ENCODE assay signal across 18 mouse cellular contexts in the genomic region with DNA sequence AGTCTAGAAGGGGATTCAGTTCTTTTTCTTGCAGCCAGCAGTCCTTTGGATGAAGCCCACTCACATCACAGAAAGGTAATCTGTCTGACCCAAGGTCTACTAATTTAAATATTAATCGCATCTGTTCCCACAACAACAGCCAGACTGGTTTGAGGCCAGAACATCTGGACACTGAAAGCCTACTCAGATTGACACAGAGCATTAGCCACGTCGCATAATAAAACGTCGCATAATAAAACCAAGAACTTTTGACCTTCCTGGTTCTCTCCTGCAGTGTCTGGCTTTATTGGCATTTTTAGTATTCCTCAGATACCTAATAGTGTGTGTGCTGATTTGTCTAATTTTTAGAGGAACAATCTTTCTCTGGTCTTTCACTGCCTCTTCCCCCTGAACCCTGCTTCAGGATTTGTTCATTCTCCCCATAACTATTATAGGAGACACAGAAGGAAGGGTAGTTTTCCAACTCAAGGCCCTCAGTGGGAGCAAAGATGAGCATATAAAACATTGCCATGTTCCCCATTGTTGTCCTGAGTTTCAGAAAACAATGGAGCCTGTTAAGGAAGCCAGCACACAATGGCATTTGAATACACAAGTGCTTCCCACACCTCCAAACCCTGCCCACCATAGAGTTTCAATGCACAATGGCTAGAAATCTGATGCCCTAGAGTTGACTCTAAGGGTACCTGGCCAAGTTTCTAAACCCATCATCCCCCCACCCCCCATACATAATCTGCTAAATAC.
DNase-seq lines count a peak whose midpoint lies in the region; ATAC-seq and TF ChIP-seq lines count a peak whose summit lies in the region.
"Had no signal": no experiment of that assay in that cellular context is flagged by ENCODE, and none has a peak within 500 bp of the region (broad histone marks: within the 10 kb centered on the region; RNA-seq: fewer than 3 reads in every experiment).

No protein-coding gene starts in this region.

- H3K9me3 ChIP-seq in midbrain, embryonic 10.5 days (replicated peaks), result no peaks in the 10 kb centered on the region
- H3K9me3 ChIP-seq in midbrain, embryonic 16.5 days (replicated peaks; ENCODE audit: control insufficient read depth, low read length, poor library complexity, severe bottlenecking), result no peaks in the 10 kb centered on the region
- no peaks in the 10 kb centered on the region for H3K9me3 ChIP-seq in limb, embryonic 14.5 days (ENCODE audit: control insufficient read depth, low read length)
- H3K9me3 ChIP-seq: liver, embryonic 12.5 days; midbrain, embryonic 15.5 days had no signal

- DNase-seq in gastrocnemius, adult 2 months, result no peak
- no peak for DNase-seq in gastrocnemius, postnatal 36 days
- DNase-seq in midbrain, embryonic 10.5 days (ENCODE audit: low spot score), result no peak
- DNase-seq in R1 (ENCODE audit: low read depth, low spot score), result peak; percentile 79
- DNase-seq in limb, embryonic 14.5 days (ENCODE audit: low spot score), result peak; percentile 27
- no peak for DNase-seq in adrenal gland, postnatal 36 days
- DNase-seq: adrenal gland, adult 8-10 months; cerebellum, adult 9-11 months; gastrocnemius, postnatal 14 days; kidney, adult 18-20 months; kidney, postnatal 10 days; lung, adult 2 months; right cerebral cortex, adult 18-20 months had no signal

- no peak for TF ChIP-seq POLR2A in limb, embryonic 14.5 days (IDR thresholded peaks at IDR 0.05; ENCODE audit: borderline replicate concordance, extremely low read depth, insufficient read depth, insufficient read length)

- intact Hi-C loops in gastrocnemius, adult 2 months (cut with DNase I), result no loop called here
- intact Hi-C loops in gastrocnemius, postnatal 36 days (cut with DNase I), result no loop called here

- H3K36me3 ChIP-seq in midbrain, embryonic 10.5 days, result no peaks in the 10 kb centered on the region
- no peaks in the 10 kb centered on the region for H3K36me3 ChIP-seq in midbrain, embryonic 16.5 days (ENCODE audit: control insufficient read depth, insufficient read depth, low read length)
- H3K36me3 ChIP-seq in limb, embryonic 14.5 days (ENCODE audit: control insufficient read depth, insufficient read depth, low read length), result no peaks in the 10 kb centered on the region
- H3K36me3 ChIP-seq: liver, embryonic 12.5 days; midbrain, embryonic 15.5 days had no signal

- no peak overlapping the region for H3K4me3 ChIP-seq in gastrocnemius, adult 2 months
- H3K4me3 ChIP-seq in midbrain, embryonic 10.5 days, result no peak overlapping the region
- no peak overlapping the region for H3K4me3 ChIP-seq in midbrain, embryonic 16.5 days (ENCODE audit: low read depth, low read length)
- no peak overlapping the region for H3K4me3 ChIP-seq in limb, embryonic 14.5 days (replicated peaks; ENCODE audit: low read length)
- H3K4me3 ChIP-seq: layer of hippocampus, adult 2 months; liver, embryonic 12.5 days; midbrain, embryonic 15.5 days had no signal

- peak overlapping the region; percentile 24; the same call in 1 of the 2 replicates for H3K27ac ChIP-seq in gastrocnemius, adult 2 months
- peak overlapping the region; percentile 42; the same call in 1 of the 2 replicates for H3K27ac ChIP-seq in midbrain, embryonic 10.5 days (replicated peaks)
- H3K27ac ChIP-seq in midbrain, embryonic 16.5 days (ENCODE audit: low read length), result no peak overlapping the region
- H3K27ac ChIP-seq in limb, embryonic 14.5 days (replicated peaks; ENCODE audit: low read depth, low read length), result no peak overlapping the region
- H3K27ac ChIP-seq: layer of hippocampus, adult 2 months; liver, embryonic 12.5 days; midbrain, embryonic 15.5 days; stomach, postnatal 0 days had no signal

- no peak for ATAC-seq in midbrain, embryonic 16.5 days
- ATAC-seq in limb, embryonic 14.5 days (ENCODE audit: low FRiP score, low read depth), result peak; percentile 49
- ATAC-seq: liver, embryonic 12.5 days; midbrain, embryonic 15.5 days had no signal

- no peaks in the 10 kb centered on the region for H3K27me3 ChIP-seq in midbrain, embryonic 10.5 days (ENCODE audit: low read depth, poor library complexity, severe bottlenecking)
- no peaks in the 10 kb centered on the region for H3K27me3 ChIP-seq in midbrain, embryonic 16.5 days (ENCODE audit: control insufficient read depth, insufficient read depth, low read depth, low read length)
- H3K27me3 ChIP-seq in limb, embryonic 14.5 days (ENCODE audit: control insufficient read depth, insufficient read depth, low read length), result no peaks in the 10 kb centered on the region
- H3K27me3 ChIP-seq: liver, embryonic 12.5 days; midbrain, embryonic 15.5 days had no signal

- H3K4me1 ChIP-seq in midbrain, embryonic 10.5 days, result peaks cover 14% of the 10 kb centered on the region
- no peaks in the 10 kb centered on the region for H3K4me1 ChIP-seq in midbrain, embryonic 16.5 days (ENCODE audit: control insufficient read depth, insufficient read depth, low read length)
- peaks cover 1% of the 10 kb centered on the region for H3K4me1 ChIP-seq in limb, embryonic 14.5 days (ENCODE audit: control insufficient read depth, insufficient read depth, low read length)
- H3K4me1 ChIP-seq: liver, embryonic 12.5 days had no signal

- H3K9ac ChIP-seq in midbrain, embryonic 16.5 days (ENCODE audit: low read depth, low read length), result no peak overlapping the region
- no peak overlapping the region for H3K9ac ChIP-seq in limb, embryonic 14.5 days (ENCODE audit: low read depth, low read length, severe bottlenecking)
- H3K9ac ChIP-seq: liver, embryonic 12.5 days; midbrain, embryonic 15.5 days had no signal

- WGBS in midbrain, embryonic 10.5 days, result 57% methylated on average over 5 of the region's 5 CpGs
- WGBS in midbrain, embryonic 16.5 days, result 33% methylated on average over 5 of the region's 5 CpGs
- WGBS in limb, embryonic 14.5 days, result 24% methylated on average over 5 of the region's 5 CpGs

- TF ChIP-seq CTCF in gastrocnemius, adult 2 months (IDR thresholded peaks at IDR 0.05), result no peak

- no peak overlapping the region for H3K4me2 ChIP-seq in midbrain, embryonic 16.5 days (ENCODE audit: low read length)
- H3K4me2 ChIP-seq in limb, embryonic 14.5 days (replicated peaks; ENCODE audit: low read depth, low read length, severe bottlenecking), result no peak overlapping the region
- H3K4me2 ChIP-seq: liver, embryonic 12.5 days; midbrain, embryonic 15.5 days had no signal

Comparison
In these comparisons a context has a peak if more than half of its experiments do, and no peak if none do; other contexts are left out.
1. H3K27ac ChIP-seq: peak in gastrocnemius, adult 2 months (single experiment) and midbrain, embryonic 10.5 days (single experiment); none in midbrain, embryonic 16.5 days (single experiment) and limb, embryonic 14.5 days (single experiment).
2. DNase-seq: peak in R1 (single experiment) and limb, embryonic 14.5 days (single experiment); none in gastrocnemius, adult 2 months (single experiment), gastrocnemius, postnatal 36 days (0 of 2), midbrain, embryonic 10.5 days (single experiment) and adrenal gland, postnatal 36 days (0 of 2).